Mouse (Mus musculus): Measurements from ENCODE around the gene Dgcr6. TPM values are rescaled to one million over a fixed set of nuclear protein-coding genes. Genes with fewer than 3 reads are reported as not detected.

The Dgcr6 gene
- polyA plus RNA-seq, 1 experiment from 2014 or later, result 78.6 TPM

DNA sequence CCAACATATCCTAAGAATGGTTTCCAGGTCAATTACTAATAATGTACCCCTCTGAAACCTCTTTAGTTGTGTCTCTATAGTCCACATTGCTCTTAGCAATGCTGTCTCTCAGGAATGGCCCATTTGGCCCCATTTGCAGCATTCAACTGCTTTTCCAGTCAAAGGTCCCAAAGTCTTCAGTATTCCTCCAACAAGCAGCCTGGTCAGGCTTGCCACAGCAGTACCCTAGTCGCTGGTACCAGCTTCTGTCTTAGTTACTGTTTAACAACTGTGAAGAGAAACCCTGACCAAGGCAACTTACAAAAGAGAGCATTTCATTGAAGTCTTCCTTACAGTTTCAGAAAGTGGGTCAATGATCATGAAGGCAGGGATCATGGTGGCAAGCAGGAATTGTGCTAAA, 50.7 kb downstream of the Dgcr6 start:
- no peak for TF ChIP-seq CTCF (IDR thresholded peaks at IDR 0.05)
- TF ChIP-seq EP300 (IDR thresholded peaks at IDR 0.05), result no peak
- Histone ChIP-seq H3K27ac (ENCODE audit: low read length) (no peak overlapping the region), H3K4me3 (ENCODE audit: low read depth, low read length) (no peak overlapping the region), H3K4me2 (replicated peaks; ENCODE audit: low read depth, low read length) (no peak overlapping the region), H3K4me1 (ENCODE audit: insufficient read depth, low read depth, low read length) (no peaks in the 10 kb centered on the region), H3K9ac (replicated peaks; ENCODE audit: low read depth) (no peak overlapping the region), H3K27me3 (replicated peaks; ENCODE audit: insufficient read depth, low read length) (no peaks in the 10 kb centered on the region), H3K9me3 (ENCODE audit: low read length) (no peaks in the 10 kb centered on the region), H3K36me3 (ENCODE audit: insufficient read depth, low read length) (no peaks in the 10 kb centered on the region)
- no peak for DNase-seq (ENCODE audit: low spot score)
- WGBS, result 71% methylated on average over 1 of the region's 1 CpGs
- ATAC-seq, result no peak

DNA sequence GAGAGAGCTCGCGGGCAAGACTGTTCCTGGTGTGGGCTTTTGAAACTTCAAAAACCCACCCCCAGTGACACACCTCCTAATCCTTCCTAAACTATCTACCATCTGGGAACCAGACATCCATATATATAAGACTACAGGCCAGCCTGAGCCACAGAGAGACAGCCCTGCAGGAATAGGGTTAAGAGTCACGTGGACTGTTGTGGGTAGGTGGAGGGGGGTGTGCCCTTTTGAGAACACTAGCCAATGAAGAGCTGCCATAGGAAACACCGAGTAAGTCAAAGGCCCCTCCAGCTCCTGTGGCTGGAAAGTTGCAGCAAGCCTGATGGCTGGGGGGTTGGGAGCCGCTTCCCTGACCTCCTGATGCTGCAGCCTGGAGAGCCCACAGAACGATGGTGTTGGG, 51.1 kb downstream of the Dgcr6 start:
- H3K4me2 ChIP-seq (replicated peaks; ENCODE audit: low read depth, low read length), result no peak overlapping the region
- no peaks in the 10 kb centered on the region for H3K27me3 ChIP-seq (replicated peaks; ENCODE audit: insufficient read depth, low read length)
- DNase-seq (ENCODE audit: low spot score), result no peak
- ATAC-seq, result no peak
- 39% methylated on average over 6 of the region's 6 CpGs for WGBS
- no peak overlapping the region for H3K27ac ChIP-seq (ENCODE audit: low read length)
- H3K9ac ChIP-seq (replicated peaks; ENCODE audit: low read depth), result no peak overlapping the region
- no peaks in the 10 kb centered on the region for H3K36me3 ChIP-seq (ENCODE audit: insufficient read depth, low read length)
- TF ChIP-seq EP300 (IDR thresholded peaks at IDR 0.05), result no peak
- no peak for TF ChIP-seq CTCF (IDR thresholded peaks at IDR 0.05)
- H3K4me1 ChIP-seq (ENCODE audit: insufficient read depth, low read depth, low read length), result no peaks in the 10 kb centered on the region
- H3K9me3 ChIP-seq (ENCODE audit: low read length), result no peaks in the 10 kb centered on the region
- no peak overlapping the region for H3K4me3 ChIP-seq (ENCODE audit: low read depth, low read length)

DNA sequence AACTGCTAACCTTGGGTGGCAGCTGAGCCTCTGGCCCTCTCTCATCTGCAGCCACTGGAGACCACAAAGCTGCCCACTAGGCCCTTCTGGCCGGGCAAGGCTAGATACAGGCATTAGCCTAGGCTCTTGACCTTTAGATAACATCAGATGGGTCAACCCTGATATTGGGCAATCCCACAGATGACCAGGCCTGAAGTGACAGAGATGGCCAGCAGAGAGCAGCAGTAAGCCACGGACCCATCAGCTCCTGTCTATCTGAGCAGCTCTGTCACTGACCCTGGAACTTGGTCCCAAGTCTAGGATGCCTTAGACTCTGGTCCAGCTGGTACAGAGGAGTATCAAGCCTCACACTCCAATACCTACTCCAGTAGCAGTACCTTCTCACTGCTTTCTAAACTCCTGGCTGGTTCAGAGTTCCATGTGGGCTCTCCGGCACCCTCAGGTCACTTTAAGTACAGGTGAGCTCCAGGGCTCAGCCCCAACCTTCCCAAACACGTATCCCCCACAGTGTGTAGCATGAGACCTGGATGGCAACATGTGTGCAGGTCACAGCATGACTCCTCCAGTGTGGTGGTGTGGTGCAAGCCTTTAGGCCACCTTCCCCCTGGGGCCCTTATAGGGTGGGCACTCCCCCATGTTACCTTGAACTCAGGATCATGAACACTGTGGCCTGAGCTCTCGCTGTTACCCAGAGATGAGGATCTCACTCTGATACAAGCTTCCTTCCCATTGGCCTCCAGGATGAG, 55.7 kb downstream of the Dgcr6 start:
- no peaks in the 10 kb centered on the region for H3K27me3 ChIP-seq (replicated peaks; ENCODE audit: insufficient read depth, low read length)
- H3K9ac ChIP-seq (replicated peaks; ENCODE audit: low read depth), result no peak overlapping the region
- peak; percentile 69 for DNase-seq (ENCODE audit: low spot score)
- no peak overlapping the region for H3K4me3 ChIP-seq (ENCODE audit: low read depth, low read length)
- no peaks in the 10 kb centered on the region for H3K36me3 ChIP-seq (ENCODE audit: insufficient read depth, low read length)
- no peak overlapping the region for H3K27ac ChIP-seq (ENCODE audit: low read length)
- ATAC-seq, result peak; percentile 72
- H3K4me2 ChIP-seq (replicated peaks; ENCODE audit: low read depth, low read length), result no peak overlapping the region
- no peaks in the 10 kb centered on the region for H3K4me1 ChIP-seq (ENCODE audit: insufficient read depth, low read depth, low read length)
- 54% methylated on average over 5 of the region's 5 CpGs for WGBS
- H3K9me3 ChIP-seq (ENCODE audit: low read length), result no peaks in the 10 kb centered on the region
- TF ChIP-seq CTCF (IDR thresholded peaks at IDR 0.05), result peak; percentile 89
- TF ChIP-seq EP300 (IDR thresholded peaks at IDR 0.05), result no peak

DNA sequence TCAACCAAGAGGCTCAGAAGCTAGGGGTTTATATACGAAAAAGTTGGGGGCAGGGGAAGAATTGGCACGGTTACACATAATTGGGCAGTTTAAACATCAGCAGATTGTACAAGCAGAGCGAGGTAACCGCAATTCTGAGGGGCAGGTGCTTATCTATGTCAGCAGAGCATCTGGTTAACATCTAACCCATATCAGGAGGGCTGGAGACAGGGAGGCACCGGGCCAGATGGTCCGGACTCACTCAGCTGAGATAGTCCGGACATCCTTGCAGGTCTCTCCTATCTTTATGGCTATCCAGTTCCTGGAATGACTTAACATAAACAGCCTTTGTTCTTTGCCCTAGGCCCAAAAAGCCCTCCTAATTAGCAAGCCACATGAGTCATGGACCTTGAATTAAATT, 58.4 kb downstream of the Dgcr6 start:
- H3K27ac ChIP-seq (ENCODE audit: low read length), result no peak overlapping the region
- ATAC-seq (no peak), DNase-seq (ENCODE audit: low spot score) (no peak)
- 77% methylated on average over 7 of the region's 7 CpGs for WGBS
- no peak overlapping the region for H3K4me2 ChIP-seq (replicated peaks; ENCODE audit: low read depth, low read length)
- H3K9me3 ChIP-seq (ENCODE audit: low read length), result no peaks in the 10 kb centered on the region
- no peaks in the 10 kb centered on the region for H3K36me3 ChIP-seq (ENCODE audit: insufficient read depth, low read length)
- no peak overlapping the region for H3K4me3 ChIP-seq (ENCODE audit: low read depth, low read length)
- H3K9ac ChIP-seq (replicated peaks; ENCODE audit: low read depth), result no peak overlapping the region
- no peak for TF ChIP-seq EP300 (IDR thresholded peaks at IDR 0.05)
- no peak for TF ChIP-seq CTCF (IDR thresholded peaks at IDR 0.05)
- no peaks in the 10 kb centered on the region for H3K4me1 ChIP-seq (ENCODE audit: insufficient read depth, low read depth, low read length)
- H3K27me3 ChIP-seq (replicated peaks; ENCODE audit: insufficient read depth, low read length), result no peaks in the 10 kb centered on the region

DNA sequence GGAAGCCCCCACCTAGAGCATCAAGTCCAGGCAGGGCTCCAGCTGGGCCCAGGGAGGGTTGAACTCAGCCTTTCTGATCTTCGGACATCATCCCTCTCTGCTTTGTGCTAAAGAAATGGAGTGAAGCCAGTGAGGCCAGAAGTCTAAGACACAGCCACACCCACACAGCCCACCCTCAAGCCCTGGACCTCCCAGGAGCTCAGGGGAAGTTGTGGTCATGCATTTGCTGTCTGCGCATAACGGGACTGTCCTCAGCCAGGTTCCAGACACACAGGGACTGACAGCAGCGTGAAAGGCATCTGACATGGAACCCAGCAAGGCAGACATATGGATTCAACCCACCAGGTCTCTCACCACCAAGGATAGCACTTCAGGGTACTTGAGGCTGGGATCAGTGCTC, 63.8 kb downstream of the Dgcr6 start:
- WGBS, result 67% methylated on average over 4 of the region's 4 CpGs
- Histone ChIP-seq H3K4me1 (ENCODE audit: insufficient read depth, low read depth, low read length) (no peaks in the 10 kb centered on the region), H3K4me3 (ENCODE audit: low read depth, low read length) (no peak overlapping the region), H3K9me3 (ENCODE audit: low read length) (no peaks in the 10 kb centered on the region), H3K4me2 (replicated peaks; ENCODE audit: low read depth, low read length) (no peak overlapping the region), H3K27ac (ENCODE audit: low read length) (no peak overlapping the region), H3K36me3 (ENCODE audit: insufficient read depth, low read length) (no peaks in the 10 kb centered on the region), H3K9ac (replicated peaks; ENCODE audit: low read depth) (no peak overlapping the region), H3K27me3 (replicated peaks; ENCODE audit: insufficient read depth, low read length) (no peaks in the 10 kb centered on the region)
- TF ChIP-seq EP300 (IDR thresholded peaks at IDR 0.05), result no peak
- ATAC-seq (no peak), DNase-seq (ENCODE audit: low spot score) (no peak)

DNA sequence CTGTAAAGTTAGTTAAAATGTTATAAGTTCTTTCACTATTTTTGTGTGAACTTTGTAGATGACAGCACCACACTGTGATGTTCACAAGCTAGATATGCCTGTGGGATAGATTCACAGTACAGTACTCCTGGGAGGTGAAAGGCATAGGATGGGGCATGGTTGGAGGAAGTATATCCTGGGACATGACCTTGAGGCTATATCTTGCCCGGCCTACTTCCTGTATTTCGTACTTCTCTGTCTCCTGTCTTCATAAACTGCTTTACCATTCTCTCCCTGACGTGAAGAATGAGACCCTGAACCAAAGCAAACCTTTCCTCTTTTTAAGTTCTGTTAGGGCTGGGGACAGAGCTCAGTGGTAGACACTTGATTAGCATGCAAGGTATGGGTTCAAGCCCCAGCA, 65.6 kb downstream of the Dgcr6 start:
- no peak for ATAC-seq
- H3K9me3 ChIP-seq (ENCODE audit: low read length), result no peaks in the 10 kb centered on the region
- H3K9ac ChIP-seq (replicated peaks; ENCODE audit: low read depth), result no peak overlapping the region
- no peaks in the 10 kb centered on the region for H3K36me3 ChIP-seq (ENCODE audit: insufficient read depth, low read length)
- 56% methylated on average over 3 of the region's 3 CpGs for WGBS
- H3K27ac ChIP-seq (ENCODE audit: low read length), result no peak overlapping the region
- TF ChIP-seq CTCF (IDR thresholded peaks at IDR 0.05) (no peak), EP300 (IDR thresholded peaks at IDR 0.05) (no peak)
- H3K4me3 ChIP-seq (ENCODE audit: low read depth, low read length), result no peak overlapping the region
- no peak overlapping the region for H3K4me2 ChIP-seq (replicated peaks; ENCODE audit: low read depth, low read length)
- no peaks in the 10 kb centered on the region for H3K4me1 ChIP-seq (ENCODE audit: insufficient read depth, low read depth, low read length)
- no peaks in the 10 kb centered on the region for H3K27me3 ChIP-seq (replicated peaks; ENCODE audit: insufficient read depth, low read length)
- DNase-seq (ENCODE audit: low spot score), result no peak
